Mouse (Mus musculus) adrenal gland, postnatal 10 days (tissue): ENCODE results near the gene Tmprss13. TPM values are rescaled to one million over a fixed set of nuclear protein-coding genes. Genes with fewer than 3 reads are reported as not detected.

Experiments
- DNase-seq: peaks from one replicate; pipeline ENCODE4 v3.0.0; 2021; ENCODE audit warnings: mixed read lengths
- total RNA-seq, 2 experiments: library from RNA; stranded (reverse); gene quantifications; 2 replicates each; pipeline ENCODE4 v1.2.3; 2021

Gene Tmprss13
- total RNA-seq, 2 experiments from 2014 or later, result 0.27 TPM; not detected in 1

GRCm38 (mm10) chr9:45383883-45384282 lies 65.0 kb downstream of the Tmprss13 start:
- no peak for DNase-seq

GRCm38 (mm10) chr9:45386698-45387097 lies 67.8 kb downstream of the Tmprss13 start:
- no peak for DNase-seq

GRCm38 (mm10) chr9:45388385-45388994 lies 69.6 kb downstream of the Tmprss13 start:
- peak; percentile 91 for DNase-seq

- no peak for DNase-seq
Measured at GRCm38 (mm10) chr9:45389596-45389995, 70.7 kb downstream of the Tmprss13 start.

GRCm38 (mm10) chr9:45391299-45391698 lies 72.4 kb downstream of the Tmprss13 start:
- DNase-seq, result no peak

- DNase-seq, result no peak
Measured at GRCm38 (mm10) chr9:45395218-45395617, 76.3 kb downstream of the Tmprss13 start.

- no peak for DNase-seq
Measured at GRCm38 (mm10) chr9:45395796-45396195, 76.9 kb downstream of the Tmprss13 start.

Other genes starting within 250 kb of the Tmprss13 start
- 1 to 10 TPM in 1 of 2 experiments, under 1 TPM in 1; 0.70 to 1.8 TPM for gene Jaml, start 239.9 kb upstream of the Tmprss13 start, total RNA-seq
- gene Scn2b, start 201.3 kb upstream of the Tmprss13 start, total RNA-seq, result 1 to 10 TPM; 6.7 to 7.5 TPM
- 10 to 100 TPM in 1 of 2 experiments, 1 to 10 TPM in 1; 3.3 to 14.2 TPM for gene Scn4b, start 180.7 kb upstream of the Tmprss13 start, total RNA-seq
- not detected for gene BC049352, start 137.1 kb upstream of the Tmprss13 start, total RNA-seq
- gene Tmprss4, start 115.0 kb upstream of the Tmprss13 start, total RNA-seq, result not detected
- gene Il10ra, start 50.0 kb upstream of the Tmprss13 start, total RNA-seq, result 1 to 10 TPM; 2.6 TPM
- 100 to 1,000 TPM in 1 of 2 experiments, 10 to 100 TPM in 1; 97.7 to 120 TPM for gene Fxyd6, start 51.1 kb downstream of the Tmprss13 start, total RNA-seq
- gene Fxyd2, start 80.6 kb downstream of the Tmprss13 start, total RNA-seq, result 1 to 10 TPM; 2.3 to 7.3 TPM
- gene Dscaml1, start 107.5 kb downstream of the Tmprss13 start, total RNA-seq, result 1 to 10 TPM in 1 of 2 experiments, under 1 TPM in 1; 0.33 to 1.1 TPM